Mouse (Mus musculus) cerebellum, adult 11 months (tissue): Measurements from ENCODE around the gene Gm20388.

ENCODE experiments used
- DNase-seq: peaks from one replicate; pipeline ENCODE4 v3.0.0; 2022

Gene Gm20388

GRCm38 (mm10) chr8:122593240-122593639, 2682.6 kb downstream of the Gm20388 start:
- DNase-seq: no peak

GRCm38 (mm10) chr8:122593783-122594507, 2683.3 kb downstream of the Gm20388 start:
- DNase-seq: peak; percentile 56

DNA sequence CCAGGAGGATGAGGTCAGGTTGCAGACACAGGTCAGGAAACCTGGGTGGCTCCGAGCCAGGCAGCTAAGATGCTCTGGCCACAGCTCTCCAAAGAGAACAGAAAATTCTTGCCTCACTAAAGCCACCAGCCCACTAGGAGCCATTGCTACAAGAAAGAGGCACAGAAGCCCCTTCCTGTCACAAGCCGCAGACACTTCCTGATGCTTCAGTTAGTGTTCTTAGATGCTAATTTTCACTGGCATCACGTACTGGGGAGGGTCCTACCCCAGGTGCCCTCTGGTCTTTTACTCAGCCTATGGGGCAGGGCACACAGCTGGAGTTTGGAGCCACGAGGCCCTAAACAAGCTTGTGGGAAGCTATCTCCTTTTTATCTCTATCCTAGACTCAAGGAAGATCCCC, 2685.4 kb downstream of the Gm20388 start:
- DNase-seq: no peak

DNA sequence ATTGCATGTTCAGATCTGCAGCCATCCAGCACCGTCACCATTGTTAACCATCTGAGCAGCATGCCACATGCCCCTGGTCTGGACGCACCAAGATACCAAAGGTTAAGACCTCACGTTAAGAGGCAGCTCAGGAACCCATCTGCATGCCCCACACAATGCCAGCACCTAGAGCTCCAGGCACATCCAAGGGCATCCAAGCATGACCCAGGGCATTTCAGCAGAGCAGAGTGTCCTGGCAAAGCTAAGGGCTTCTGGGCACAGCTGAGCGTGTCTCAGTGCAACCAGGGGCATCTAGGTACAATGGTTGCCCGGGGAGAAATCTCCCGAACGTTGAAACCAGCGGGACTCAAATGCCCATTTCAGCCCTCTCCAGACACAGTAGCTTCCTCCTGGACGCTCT, 2690.0 kb downstream of the Gm20388 start:
- no peak for DNase-seq

DNA sequence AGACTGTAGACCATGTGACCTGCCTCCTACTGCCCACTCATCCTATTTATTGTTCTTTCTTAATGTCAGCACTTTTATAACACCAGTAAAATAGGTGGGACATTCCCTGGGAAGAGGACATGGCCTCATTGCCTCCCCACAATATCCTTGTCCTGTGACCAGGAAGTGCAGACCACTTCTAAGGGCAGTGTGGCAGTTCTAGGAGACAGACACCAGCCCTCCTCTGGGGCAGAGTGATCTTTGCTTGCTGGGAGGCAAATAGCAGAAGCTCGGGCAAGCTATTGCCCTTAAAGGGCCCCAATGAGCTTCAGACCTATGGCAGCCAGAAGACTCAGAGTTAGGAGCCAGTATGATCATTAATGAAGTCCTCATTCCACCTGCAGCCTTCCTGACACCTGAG, 2694.0 kb downstream of the Gm20388 start:
- DNase-seq: no peak

- no peak for DNase-seq
Measured at GRCm38 (mm10) chr8:122605367-122605766, 2694.7 kb downstream of the Gm20388 start.

DNA sequence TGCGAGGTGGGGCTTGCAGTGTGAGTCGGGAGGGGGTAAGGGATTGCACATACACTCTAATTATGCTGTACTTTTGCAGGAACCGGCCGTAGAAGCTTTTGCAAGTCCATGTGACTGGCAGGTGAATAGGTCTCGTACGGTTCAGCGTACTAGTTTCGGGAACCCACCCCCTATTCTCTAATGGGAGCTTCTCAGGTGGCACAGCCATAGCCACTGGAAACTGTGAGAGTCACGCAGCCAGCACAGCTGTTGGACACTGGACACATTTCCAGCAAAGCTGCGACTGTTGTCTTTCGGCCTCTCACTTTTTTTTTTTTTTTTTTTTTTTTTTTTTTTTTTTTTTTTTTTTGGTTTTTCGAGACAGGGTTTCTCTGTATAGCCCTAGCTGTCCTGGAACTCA, 2696.2 kb downstream of the Gm20388 start:
- no peak for DNase-seq

DNA sequence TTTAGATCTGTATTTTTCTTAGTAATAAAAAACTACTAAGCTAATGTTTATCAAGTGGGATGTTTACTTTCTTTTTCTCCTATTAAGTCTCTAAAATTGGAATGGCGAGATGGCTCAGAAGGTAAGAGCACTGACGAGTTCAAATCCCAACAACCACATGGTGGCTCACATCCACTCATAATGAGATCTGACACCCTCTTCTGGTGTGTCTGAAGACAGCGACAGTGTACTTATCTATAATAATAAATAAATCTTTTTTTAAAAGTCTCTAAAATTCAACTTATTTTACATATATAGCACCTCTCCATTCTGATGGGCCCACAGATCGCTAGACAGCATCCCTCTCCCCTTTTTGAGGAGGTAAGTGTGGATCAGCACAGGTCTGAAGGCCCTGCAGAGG, 2699.6 kb downstream of the Gm20388 start:
- no peak for DNase-seq

DNA sequence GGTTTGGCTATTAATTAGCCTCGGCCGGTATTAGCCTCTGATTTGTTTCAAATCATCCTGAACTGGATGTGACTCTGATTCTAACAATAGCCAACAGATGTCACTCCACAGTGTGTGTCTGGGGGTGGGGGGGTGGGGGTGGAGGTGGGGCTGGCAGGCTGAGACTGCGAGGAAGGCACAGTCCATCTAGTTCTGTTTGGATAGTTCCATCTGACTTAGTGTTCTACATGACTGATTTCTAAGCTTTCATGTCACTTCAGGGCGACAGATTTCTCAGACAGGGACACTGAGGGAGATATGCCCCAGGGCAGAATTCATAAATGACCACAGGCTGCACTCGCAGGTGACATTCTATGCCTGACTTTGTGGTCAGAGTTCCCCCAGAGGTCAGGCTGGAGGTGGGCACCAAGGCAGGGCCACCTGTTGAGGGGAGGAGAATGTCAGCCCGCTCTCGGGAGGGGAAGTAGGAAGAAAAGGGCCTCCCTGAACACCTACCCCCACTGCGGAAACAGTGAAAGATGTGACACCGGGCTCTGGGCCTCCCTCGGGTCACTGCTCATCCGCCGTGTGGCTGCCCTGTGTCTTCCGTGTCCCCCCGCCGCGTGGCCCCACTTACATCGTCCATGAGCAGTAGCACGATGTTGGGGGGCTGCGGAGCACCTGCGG, 2700.1 kb downstream of the Gm20388 start:
- no peak for DNase-seq

DNA sequence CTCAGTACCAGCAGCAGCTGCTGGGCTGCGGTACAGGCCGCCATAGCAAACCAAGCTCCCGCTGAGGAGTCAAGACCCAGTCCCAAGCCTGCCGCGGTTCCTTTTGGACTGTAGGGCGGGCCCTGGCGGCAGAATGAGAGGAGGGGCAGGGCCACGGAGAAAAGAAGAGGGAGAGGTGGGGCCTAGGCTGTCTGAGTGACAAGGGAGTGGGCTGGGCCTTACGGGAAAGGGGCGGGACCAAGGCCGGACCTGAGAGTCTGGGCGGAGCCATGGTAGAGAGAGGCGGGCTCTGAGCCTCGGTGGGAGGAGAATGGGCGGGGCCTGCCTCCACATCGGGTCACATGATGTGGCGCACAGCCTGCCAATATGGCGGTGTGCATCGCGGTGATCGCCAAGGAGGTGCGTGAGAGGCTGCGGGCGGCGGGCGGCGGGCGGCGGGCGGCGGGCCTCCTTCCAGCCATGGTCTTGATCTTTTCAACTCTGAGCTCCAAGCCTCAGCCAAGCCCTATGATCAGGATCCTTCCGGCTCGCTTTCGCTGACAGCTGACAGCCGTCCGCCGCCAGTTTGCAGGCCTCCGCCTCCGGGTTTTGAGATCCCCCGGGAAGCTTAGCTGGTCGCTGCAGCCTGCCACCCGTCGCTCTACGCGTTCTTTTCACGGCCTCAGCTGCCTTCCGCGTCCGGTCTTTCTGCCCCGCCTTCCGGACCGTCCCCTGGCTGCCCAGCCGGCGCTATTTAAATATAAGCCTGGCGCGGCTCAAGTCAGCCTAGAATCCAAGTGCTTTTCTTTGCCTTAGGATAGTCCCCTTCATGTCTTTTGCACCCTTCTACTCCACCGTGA, 2700.9 kb downstream of the Gm20388 start, which contains the start of the genes Galns and Trappc2l:
Galns (minus strand) TSS at position 169 of the 839 bp plus-strand sequence.
Trappc2l (plus strand) TSS at position 346 of the 839 bp plus-strand sequence.
- peak; percentile 96 for DNase-seq

- no peak for DNase-seq
Measured at GRCm38 (mm10) chr8:122616181-122616905, 2705.7 kb downstream of the Gm20388 start.

GRCm38 (mm10) chr8:122617947-122618546, 2707.4 kb downstream of the Gm20388 start:
- peak; percentile 78 for DNase-seq

- DNase-seq: no peak
Measured at GRCm38 (mm10) chr8:122618660-122619378, 2708.2 kb downstream of the Gm20388 start.

DNA sequence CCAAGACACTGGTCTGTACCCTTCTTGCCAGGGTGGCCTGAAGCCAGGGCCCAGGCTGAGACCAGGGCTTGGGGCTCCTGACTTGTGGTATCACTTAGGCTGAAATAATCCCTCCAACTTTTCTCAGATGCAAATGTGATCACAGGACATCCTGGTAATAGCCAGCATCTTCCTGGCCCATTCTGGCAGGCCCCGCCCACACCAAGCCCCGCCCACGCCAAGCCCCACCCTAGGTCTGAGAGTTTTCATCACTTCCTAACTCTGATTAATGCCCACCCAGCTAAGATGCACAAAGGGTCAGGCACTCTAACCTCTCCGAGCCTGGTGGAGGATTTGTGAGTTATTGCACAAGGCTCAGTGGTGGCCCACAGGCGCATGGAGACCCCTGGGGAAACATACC, 2709.8 kb downstream of the Gm20388 start:
- DNase-seq: no peak

DNA sequence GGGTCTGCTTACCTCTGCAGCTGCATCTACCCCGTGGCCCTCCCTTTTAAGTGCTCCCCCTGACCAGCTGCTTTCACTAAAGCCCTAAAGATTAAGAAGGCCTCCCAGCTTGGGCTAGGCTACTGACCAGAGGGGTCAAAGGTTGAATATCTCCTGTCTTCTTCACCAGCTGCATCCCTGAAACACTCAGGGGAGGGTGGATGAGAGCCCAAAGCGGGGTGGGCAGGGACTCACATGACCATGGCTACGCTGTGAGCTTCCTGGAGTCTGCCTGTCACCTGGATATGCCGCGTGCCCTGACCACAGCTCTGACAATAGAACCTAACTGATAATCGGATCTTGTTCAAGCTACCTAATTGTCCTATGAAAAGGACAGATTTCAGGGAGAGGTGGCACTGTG, 2712.1 kb downstream of the Gm20388 start, which contains the start of gene Pabpn1l:
Pabpn1l (minus strand) TSS at position 13 of the 400 bp plus-strand sequence.
- DNase-seq: no peak

DNA sequence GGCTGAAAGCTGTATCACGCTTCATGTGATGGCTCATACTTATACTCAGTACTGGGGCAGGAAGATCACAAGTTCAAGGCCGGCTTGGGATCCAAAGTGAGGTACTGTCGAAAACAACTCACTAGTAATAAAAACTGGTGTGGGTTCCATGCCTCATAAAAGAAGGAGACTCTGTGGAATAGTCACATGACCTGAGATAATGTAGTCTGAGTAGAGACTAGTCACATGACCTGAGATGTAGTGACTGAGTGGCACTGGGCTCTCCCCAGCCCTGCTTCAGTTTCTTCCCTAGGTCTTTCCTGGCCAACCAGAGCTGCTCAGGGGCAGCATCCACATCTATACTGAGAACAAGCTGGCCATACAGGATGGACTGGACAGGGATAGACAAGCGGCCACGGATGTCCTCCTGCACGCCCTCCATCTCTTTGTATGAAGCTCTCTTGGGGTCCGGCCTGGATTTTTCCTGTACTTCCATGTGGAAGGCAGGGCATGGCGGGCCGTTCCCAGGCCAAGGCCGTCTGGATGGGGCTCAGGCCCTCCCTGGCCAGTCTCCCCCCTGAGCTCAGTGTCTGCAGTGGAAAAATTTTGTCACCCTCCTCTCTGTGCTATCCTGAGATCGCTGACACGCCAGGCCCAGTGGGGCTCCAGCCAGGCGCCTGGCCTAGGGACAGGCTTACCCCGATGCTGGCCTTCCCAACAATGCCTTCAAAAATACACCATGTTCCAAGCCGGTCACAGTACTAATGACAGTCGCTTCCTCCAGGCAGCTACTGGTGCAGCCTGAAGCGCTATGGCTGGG, 2713.4 kb downstream of the Gm20388 start:
- DNase-seq: no peak

- no peak for DNase-seq
Measured at GRCm38 (mm10) chr8:122624653-122625052, 2714.0 kb downstream of the Gm20388 start.

- no peak for DNase-seq
Measured at GRCm38 (mm10) chr8:122625811-122626210, 2715.2 kb downstream of the Gm20388 start.

DNA sequence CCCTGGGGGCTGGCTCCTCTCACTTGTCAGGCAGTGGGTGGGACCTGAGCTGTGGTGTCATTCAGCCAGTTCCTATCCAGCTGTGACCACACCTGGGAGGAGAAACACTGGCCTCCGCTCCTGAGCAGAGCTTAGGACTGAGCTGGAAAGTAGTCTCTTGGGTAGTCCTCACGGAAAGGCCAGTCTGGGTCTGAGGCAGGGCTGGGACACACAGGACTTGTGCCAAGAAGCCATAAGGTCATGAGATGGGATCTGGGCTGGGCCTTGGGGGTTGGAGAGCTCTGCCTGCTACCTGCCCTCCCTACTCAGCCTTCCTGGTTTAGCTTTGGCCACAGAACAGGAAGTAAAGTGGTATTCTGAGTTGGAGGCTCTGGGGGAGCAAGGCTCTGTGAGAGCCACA, 2716.3 kb downstream of the Gm20388 start:
- no peak for DNase-seq

- no peak for DNase-seq
Measured at GRCm38 (mm10) chr8:122629388-122629787, 2718.7 kb downstream of the Gm20388 start.

DNA sequence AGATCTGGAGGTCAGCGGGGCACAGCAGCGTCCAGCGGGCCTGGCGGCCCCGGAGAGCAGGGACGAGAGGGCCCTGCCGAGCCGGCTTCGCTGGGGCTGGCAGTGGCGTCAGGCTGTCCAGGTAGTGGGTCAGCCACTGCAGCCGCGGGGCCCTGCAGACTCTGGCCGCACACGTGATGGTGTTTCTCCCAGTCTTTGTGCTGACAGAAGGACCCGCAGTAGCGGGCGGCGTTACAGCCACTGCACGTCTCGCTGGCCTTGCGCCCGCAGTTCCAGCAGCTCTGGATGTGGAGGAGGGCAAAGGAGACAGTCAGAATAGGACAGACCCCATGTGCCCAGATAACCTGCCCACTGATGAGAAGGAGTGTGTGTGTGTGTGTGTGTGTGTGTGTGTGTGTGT, 2720.1 kb downstream of the Gm20388 start:
- no peak for DNase-seq
